Mouse (Mus musculus) NIH3T3 (cell line): Measurements from ENCODE around the gene Gm21992.
"Not testable (repeated sequence)": the region's sequence is repeated elsewhere in the genome, so short reads cannot be mapped to it uniquely, and the experiment has no call there.

Source experiments
- DNase-seq: peaks from one replicate; pipeline ENCODE4 v3.0.0-alpha.2; 2012; ENCODE audit warnings: low read depth

The Gm21992 gene

GRCm38 (mm10) chr19:4813015-4813414 lies 1.6 kb upstream of the Gm21992 start:
- DNase-seq, result peak; percentile 47

GRCm38 (mm10) chr19:4812334-4812949 lies 1.0 kb upstream of the Gm21992 start:
- peak; percentile 73 for DNase-seq

- no peak for DNase-seq
Observed at GRCm38 (mm10) chr19:4811909-4812242, 464 bp upstream of the Gm21992 start.

- DNase-seq, result no peak
Observed at GRCm38 (mm10) chr19:4810746-4811062, 708 bp downstream of the Gm21992 start.

GRCm38 (mm10) chr19:4810309-4810708 lies 1.1 kb downstream of the Gm21992 start:
- DNase-seq, result no peak

- no peak for DNase-seq
Observed at GRCm38 (mm10) chr19:4803283-4803682, 8.1 kb downstream of the Gm21992 start.

GRCm38 (mm10) chr19:4802691-4803091 lies 8.7 kb downstream of the Gm21992 start:
- DNase-seq, result no peak

GRCm38 (mm10) chr19:4799083-4799482 lies 12.3 kb downstream of the Gm21992 start:
- DNase-seq, result no peak

- no peak for DNase-seq
Observed at GRCm38 (mm10) chr19:4797846-4798245, 13.6 kb downstream of the Gm21992 start.

GRCm38 (mm10) chr19:4795929-4796328 lies 15.5 kb downstream of the Gm21992 start:
- DNase-seq, result no peak

GRCm38 (mm10) chr19:4793831-4794422 lies 17.5 kb downstream of the Gm21992 start, which contains the start of gene Rbm4:
Gene Rbm4, minus strand, starts transcription at chr19:4793901.
- DNase-seq, result peak; percentile 100

- DNase-seq, result peak; percentile 67
Observed at GRCm38 (mm10) chr19:4793281-4793830, 18.1 kb downstream of the Gm21992 start.

- DNase-seq, result no peak
Observed at GRCm38 (mm10) chr19:4786313-4786712, 25.1 kb downstream of the Gm21992 start.

GRCm38 (mm10) chr19:4785206-4785605 lies 26.2 kb downstream of the Gm21992 start:
- no peak for DNase-seq

- DNase-seq, result no peak
Observed at GRCm38 (mm10) chr19:4782891-4783290, 28.5 kb downstream of the Gm21992 start.

- DNase-seq, result no peak
Observed at GRCm38 (mm10) chr19:4772785-4773184, 38.6 kb downstream of the Gm21992 start.

GRCm38 (mm10) chr19:4767507-4768148 lies 43.8 kb downstream of the Gm21992 start:
- no peak for DNase-seq

- peak; percentile 56 for DNase-seq
Observed at GRCm38 (mm10) chr19:4762876-4763275, 48.5 kb downstream of the Gm21992 start.

- not testable (repeated sequence) for DNase-seq
Observed at GRCm38 (mm10) chr19:4760544-4760943, 50.9 kb downstream of the Gm21992 start.

- no peak for DNase-seq
Observed at GRCm38 (mm10) chr19:4756921-4757320, 54.5 kb downstream of the Gm21992 start.

GRCm38 (mm10) chr19:4756193-4756911 lies 55.1 kb downstream of the Gm21992 start, which contains the start of gene Rbm4b:
Gene Rbm4b, plus strand, starts transcription at chr19:4756497.
- DNase-seq, result peak; percentile 99

GRCm38 (mm10) chr19:4755565-4756192 lies 55.7 kb downstream of the Gm21992 start:
- DNase-seq, result peak; percentile 95
